Mouse (Mus musculus): Measurements from ENCODE around the gene Stxbp1.

The Stxbp1 gene

GRCm38 (mm10) chr2:32835588-32835987, 11.5 kb downstream of the Stxbp1 start:
- no peak for DNase-seq

- DNase-seq: peak; percentile 98
These were observed 12.5 kb downstream of the Stxbp1 start for GRCm38 (mm10) chr2:32834496-32834895.

DNA sequence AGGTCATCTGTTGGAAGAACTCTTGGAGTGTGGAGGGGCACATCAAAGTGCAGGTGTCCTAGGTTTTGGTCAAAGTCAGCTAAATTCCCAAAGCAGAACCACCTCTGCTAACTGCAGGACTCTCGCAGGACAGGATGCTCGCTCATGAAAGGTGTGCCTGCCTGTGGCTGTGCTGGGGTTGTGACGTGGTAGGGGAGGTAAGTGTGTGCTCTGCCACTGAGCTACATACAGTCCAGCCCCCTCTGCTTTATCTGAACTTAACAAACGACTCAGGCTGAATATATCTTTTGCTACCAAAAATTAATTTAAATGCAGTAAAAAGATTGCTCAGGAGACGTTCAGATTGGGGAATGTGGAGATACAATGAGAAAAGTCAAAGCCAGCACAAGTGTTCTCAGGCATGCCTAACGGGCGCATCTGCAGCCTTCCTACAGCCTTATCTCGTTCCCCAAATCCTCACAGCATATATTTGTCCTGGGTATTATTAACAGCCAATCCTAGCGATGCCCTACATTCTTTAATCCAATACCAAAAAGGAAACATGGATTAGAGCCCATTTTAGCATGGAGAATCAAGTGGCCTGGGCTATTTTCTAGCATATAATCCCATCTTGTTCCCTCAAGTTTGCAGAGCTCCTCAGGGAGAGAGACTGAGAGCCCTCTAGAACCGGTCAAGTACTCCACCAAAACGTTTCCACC, 17.9 kb downstream of the Stxbp1 start:
- DNase-seq: no peak

DNA sequence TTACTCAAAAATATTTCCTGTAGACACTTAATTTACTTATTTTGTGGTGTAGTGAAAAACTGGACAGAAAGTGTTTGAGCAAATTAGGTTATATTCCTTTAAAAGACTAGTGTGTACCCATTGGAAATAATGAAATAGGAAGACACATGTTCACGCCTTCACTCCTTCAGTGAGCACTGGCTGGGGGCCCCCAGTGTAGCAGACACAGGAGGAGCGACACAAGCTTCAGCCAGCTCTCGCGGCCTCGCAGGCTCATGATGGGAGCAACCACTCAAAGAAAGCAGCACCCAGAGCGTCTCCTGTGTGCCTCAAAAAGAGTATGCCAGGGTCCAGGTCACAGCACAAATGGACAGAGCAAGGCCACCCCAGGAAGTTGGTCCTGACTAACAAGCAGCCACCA, 21.2 kb downstream of the Stxbp1 start:
- no peak for DNase-seq

DNA sequence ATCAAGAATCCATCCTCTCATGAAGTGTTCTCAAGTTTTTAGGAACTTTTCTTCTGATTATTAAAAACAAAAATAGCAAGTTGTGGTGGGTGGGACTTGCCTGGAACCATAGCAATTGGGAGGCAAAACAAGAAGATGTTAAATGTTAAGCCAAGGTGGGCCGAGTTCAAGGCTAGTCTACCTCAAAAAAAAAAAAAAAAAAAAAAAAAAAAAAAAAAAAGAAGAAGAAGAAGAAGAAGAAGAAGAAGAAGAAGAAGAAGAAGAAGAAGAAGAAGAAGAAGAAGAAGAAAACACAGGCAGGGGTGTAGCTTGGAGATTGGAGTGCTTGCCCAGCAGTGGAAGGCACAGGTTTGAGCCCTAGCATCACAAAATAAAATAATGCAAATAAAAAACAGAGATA, 22.3 kb downstream of the Stxbp1 start:
- no peak for DNase-seq

- no peak for DNase-seq
These were observed 22.9 kb downstream of the Stxbp1 start for GRCm38 (mm10) chr2:32824181-32824580.

DNA sequence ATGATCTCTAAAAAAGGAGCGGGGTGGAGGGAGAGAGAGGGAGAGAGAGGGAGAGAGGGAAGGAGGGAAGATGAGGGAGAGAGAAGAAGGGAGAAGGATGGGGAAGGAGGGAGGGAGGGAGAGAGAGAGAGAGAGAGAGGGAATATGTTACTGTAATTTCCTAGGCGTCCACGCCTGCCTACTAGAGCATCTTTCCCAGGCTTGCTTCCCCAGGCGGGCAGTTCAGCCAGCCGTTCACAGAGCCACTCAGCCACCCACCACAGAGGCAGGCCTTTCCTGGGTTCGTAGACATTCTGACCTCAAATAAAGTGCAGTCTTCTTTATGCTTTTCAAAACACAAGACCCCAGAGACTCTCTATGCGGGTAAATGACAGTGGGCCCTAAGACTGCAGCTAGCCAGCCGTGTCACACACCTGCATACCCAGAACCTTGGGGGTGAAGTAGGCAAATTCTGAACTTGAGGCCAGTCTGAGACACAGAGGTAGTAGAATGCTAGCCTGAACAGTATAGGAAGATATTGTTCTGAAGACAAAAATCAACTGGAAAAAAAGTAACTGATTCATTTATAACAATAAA, 23.4 kb downstream of the Stxbp1 start:
- DNase-seq: no peak

DNA sequence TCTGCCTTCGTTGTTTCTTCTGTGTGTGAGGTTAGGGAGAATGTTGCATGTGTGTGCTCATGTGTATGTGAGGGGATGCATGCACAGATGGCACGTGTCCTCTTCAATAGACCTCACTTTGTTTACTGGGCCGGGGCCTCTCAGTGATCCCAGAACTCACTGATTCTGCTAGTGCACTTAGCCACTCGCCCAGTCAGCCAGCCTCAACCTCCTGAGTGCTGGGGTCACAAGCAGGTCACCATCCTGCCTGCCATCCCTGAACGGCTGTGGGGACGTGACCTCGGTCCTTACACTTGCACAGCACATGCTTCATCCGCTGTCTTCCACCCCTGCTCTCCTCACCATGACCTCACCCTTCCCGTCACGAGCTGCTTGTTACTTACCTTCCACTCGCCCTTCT, 23.9 kb downstream of the Stxbp1 start:
- no peak for DNase-seq

GRCm38 (mm10) chr2:32822643-32823042, 24.4 kb downstream of the Stxbp1 start:
- no peak for DNase-seq

- no peak for DNase-seq
These were observed 25.8 kb downstream of the Stxbp1 start for GRCm38 (mm10) chr2:32821041-32821802.

- DNase-seq: no peak
These were observed 28.8 kb downstream of the Stxbp1 start for GRCm38 (mm10) chr2:32818208-32818607.

DNA sequence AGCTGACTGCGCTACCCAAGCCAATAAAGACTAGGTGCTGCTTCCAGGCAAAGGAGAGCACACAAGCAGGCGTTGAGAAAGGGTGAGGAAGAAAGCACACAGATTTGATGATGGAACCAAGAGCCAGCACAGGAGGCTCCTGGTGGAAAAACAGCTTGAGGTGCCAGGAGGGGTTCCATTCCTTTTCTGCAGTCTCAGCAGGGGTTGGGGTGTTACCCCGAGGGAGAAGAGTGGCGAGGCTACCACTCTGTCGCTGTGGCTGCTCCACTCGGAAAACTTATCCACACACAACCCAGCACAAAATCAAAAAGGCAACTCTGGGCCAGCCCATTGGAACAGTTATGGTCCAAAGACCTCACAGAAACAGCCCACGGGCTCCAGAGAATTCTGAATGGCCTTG, 29.5 kb downstream of the Stxbp1 start:
- no peak for DNase-seq

GRCm38 (mm10) chr2:32816946-32817581, 30.0 kb downstream of the Stxbp1 start:
- DNase-seq: no peak

- DNase-seq: no peak
These were observed 30.5 kb downstream of the Stxbp1 start for GRCm38 (mm10) chr2:32816497-32816896.

GRCm38 (mm10) chr2:32811959-32812358, 35.1 kb downstream of the Stxbp1 start:
- no peak for DNase-seq

DNA sequence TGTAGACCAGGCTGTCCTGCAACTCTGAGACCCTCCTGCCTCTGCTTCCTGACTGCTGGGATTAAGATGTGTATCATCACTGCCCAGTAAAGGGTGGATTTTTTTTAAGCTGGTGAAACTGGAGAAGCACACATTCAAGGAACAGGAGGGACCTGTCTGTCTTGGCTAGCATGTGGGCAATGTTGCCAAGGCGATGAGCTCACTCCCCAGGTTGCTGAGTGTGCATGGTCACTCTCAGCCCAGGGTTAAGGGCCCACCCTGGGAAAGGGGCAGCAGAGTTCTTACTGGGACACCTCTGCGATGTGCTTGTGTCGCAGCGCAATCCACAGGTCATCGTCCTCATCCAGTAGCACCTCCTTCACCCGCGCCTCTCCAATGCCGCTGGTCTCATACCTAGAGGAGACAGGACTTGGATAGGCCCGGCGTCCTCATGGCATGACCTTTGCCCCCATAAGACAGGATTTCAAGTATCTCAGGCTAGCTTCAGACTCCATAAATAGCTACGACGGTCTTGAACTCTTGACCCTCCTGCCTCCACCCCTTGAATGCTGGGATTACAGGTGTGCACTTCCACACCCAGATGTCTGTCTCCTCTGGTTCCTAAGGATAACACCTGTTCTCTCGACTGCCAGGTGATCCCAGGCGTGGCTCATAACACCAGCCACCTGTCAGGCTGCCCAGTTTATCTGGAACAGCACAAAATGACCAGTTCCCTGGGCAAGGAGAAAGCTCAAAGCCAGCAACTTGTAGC, 38.1 kb downstream of the Stxbp1 start:
- DNase-seq: no peak

DNA sequence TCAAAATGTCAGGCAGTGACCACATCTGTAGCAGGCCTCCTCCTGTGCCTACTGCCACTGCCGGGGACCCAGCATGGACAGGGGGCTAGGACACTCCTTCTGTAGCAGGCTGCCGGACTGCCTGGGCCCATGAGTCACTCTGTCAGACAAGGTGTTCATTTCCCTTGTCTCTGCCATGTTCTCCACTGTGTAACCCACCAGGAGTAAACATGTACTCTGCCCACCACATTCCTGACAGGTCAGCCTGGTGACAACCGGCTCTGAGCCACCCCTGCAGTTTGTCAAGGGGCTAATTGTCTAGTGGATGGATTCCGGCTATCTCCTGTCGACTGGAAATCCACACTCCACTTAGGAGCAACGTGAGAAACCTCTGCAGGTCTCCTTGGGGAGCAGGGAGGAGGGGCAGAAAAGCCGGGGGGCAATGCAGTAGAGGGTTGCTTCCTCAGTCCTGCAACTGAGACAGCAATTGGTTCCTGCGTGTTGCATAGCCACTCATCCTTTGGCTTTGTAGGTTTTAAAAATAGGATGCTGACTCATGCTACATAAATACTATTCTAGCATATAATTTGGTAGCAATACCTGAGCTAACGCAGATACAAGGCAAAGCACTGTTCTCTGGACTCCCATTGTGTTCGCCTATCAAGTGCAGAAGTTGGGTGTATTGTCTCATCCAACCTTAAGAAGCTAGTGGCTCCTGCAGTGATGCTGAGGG, 48.6 kb downstream of the Stxbp1 start:
- no peak for DNase-seq

DNA sequence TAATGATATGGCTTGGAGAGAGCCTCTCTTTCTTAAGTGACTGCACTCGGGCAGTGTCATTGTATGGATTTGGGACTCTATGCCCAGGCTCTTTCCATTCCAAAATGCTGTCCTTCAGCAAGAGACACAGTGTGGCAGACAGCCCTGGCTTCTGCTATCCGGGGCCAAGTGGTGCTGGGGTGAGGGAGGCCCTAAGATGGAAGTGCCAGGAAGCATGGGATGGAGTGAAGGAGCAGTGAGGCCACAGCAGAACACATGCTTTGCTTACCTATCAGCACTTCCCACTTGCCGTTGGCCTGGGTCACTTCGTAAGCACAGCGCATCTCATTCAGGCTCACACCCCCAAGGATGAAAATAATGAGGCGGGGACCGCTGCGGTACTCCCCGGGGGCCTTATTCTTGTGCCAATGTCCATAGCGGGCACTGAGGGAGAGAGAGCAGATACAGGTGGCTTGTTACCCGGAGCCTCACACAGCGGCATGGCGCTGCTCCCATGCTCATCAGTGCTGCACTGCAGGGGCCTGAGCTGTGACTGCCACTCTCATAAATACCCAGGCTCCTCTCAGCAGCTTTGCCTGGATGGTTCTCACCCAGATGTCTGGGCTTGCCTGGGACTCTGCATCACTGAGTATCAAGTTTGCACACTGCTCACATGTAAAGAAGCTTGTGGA, 51.2 kb downstream of the Stxbp1 start:
- DNase-seq: no peak

DNA sequence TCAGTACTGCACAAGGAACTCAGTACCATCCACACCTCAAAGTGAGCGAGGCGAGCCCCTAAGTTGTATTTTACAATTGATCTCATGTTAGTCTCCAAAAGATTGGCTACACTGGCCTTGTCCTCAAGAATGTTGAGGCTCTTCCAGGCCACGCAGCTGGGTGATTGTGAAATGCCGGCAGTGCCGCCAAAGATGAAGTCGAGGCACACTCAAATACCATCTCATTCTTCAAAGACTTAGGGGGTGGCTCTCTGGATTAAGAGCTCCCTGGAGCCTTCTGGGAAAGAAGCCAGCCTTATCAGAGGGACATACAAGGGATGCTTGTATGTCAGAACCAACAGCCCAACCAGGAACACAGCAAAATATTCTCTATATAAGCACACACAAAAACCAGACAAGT, 55.7 kb downstream of the Stxbp1 start:
- DNase-seq: peak; percentile 98

DNA sequence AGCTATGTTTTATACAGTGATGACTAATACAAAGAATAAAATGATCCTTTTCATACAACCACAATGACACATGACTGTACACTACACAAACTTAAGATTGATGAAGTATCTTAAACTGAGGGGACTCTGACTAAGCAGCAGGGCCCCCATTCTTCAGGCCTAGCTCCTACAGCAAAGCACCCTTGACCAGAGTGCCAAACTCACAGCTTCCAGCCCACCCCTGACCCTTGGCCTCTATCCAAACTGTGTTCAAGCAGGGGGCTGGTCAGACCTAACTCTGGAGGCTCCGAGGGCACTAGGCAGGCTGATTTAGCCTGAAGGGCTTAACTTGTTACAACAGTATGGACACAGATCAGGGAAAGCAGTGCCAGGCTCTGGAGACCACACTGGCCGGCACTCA, 58.5 kb downstream of the Stxbp1 start:
- DNase-seq: no peak

GRCm38 (mm10) chr2:32787176-32787575, 59.9 kb downstream of the Stxbp1 start:
- no peak for DNase-seq
